In genomic region chr4:116402708-116403107, GRCm38 (mm10) we compare ENCODE assay signal across 16 mouse cellular contexts.
A peak's percentile ranks its signal among the peaks of the same experiment; 100 is the strongest.
DNase-seq lines count a peak whose midpoint lies in the region; ATAC-seq and TF ChIP-seq lines count a peak whose summit lies in the region.
"Had no signal": no experiment of that assay in that cellular context is flagged by ENCODE, and none has a peak within 500 bp of the region (broad histone marks: within the 10 kb centered on the region; RNA-seq: fewer than 3 reads in every experiment).

No protein-coding gene starts in this region.

- TF ChIP-seq EP300 in liver, postnatal 0 days (IDR thresholded peaks at IDR 0.05; ENCODE audit: low read depth), result no peak; the same call in 1 of the 2 replicates

- H3K9ac ChIP-seq in intestine, embryonic 14.5 days (ENCODE audit: low read length), result no peak overlapping the region
- H3K9ac ChIP-seq in intestine, embryonic 15.5 days, result no peak overlapping the region
- H3K9ac ChIP-seq in liver, postnatal 0 days (replicated peaks), result no peak overlapping the region; the same call in 1 of the 2 replicates
- H3K9ac ChIP-seq: heart, embryonic 13.5 days; limb, embryonic 13.5 days had no signal

- no peak for ATAC-seq in intestine, embryonic 14.5 days (replicated peaks; ENCODE audit: low FRiP score, low TSS enrichment, low read depth)
- ATAC-seq in intestine, embryonic 15.5 days, result no peak
- ATAC-seq in G1E (ENCODE audit: extremely low read depth, insufficient number of reproducible peaks, low FRiP score, poor library complexity, severe bottlenecking), result no peak
- peak; percentile 59 for ATAC-seq in liver, postnatal 0 days

- TF ChIP-seq CTCF in G1E (IDR thresholded peaks at IDR 0.05; ENCODE audit: low read depth, low read length), result no peak
- TF ChIP-seq CTCF in liver, postnatal 0 days (IDR thresholded peaks at IDR 0.05; ENCODE audit: low read depth), result no peak

- H3K4me2 ChIP-seq in intestine, embryonic 14.5 days (ENCODE audit: low read length), result no peak overlapping the region
- no peak overlapping the region for H3K4me2 ChIP-seq in intestine, embryonic 15.5 days (replicated peaks)
- H3K4me2 ChIP-seq in liver, postnatal 0 days (ENCODE audit: low read depth, low read length), result 0 out of 2 replicates have a peak overlapping the region, but pooled peaks have one; percentile 5
- H3K4me2 ChIP-seq: heart, embryonic 13.5 days; limb, embryonic 13.5 days had no signal

- 88% methylated on average over 1 of the region's 1 CpGs for WGBS in intestine, embryonic 14.5 days
- 94% methylated on average over 1 of the region's 1 CpGs for WGBS in intestine, embryonic 15.5 days
- WGBS in liver, postnatal 0 days (ENCODE audit: insufficient replicate concordance), result 74% methylated on average over 1 of the region's 1 CpGs

- DNase-seq in intestine, embryonic 14.5 days (ENCODE audit: low spot score), result peak; percentile 23
- DNase-seq in G1E (ENCODE audit: low spot score), result peak; percentile 3
- DNase-seq in c-Kit-positive CD71-positive TER-119-positive erythroid progenitor cells, embryonic 14.5 days (ENCODE audit: low spot score), result peak; percentile 65
- peak; percentile 21 for DNase-seq in liver, postnatal 0 days
- DNase-seq in right cerebral cortex, postnatal 25 days, result no peak
- no peak for DNase-seq in left cerebral cortex, adult 18-20 months (ENCODE audit: low spot score in 2 of 2)
- DNase-seq in lung, postnatal 14 days, result no peak
- DNase-seq: adrenal gland, postnatal 14 days; cerebellum, adult 8-10 months; gastrocnemius, postnatal 10 days; kidney, postnatal 14 days; layer of hippocampus, postnatal 36 days; lung, postnatal 36 days had no signal

- H3K36me3 ChIP-seq in intestine, embryonic 14.5 days (ENCODE audit: control insufficient read depth, insufficient read depth, low read length), result no peaks in the 10 kb centered on the region
- H3K36me3 ChIP-seq in intestine, embryonic 15.5 days, result no peaks in the 10 kb centered on the region
- H3K36me3 ChIP-seq in G1E (replicated peaks), result no peaks in the 10 kb centered on the region
- H3K36me3 ChIP-seq in liver, postnatal 0 days (replicated peaks; ENCODE audit: insufficient read depth, low read length), result no peaks in the 10 kb centered on the region
- H3K36me3 ChIP-seq: heart, embryonic 13.5 days; limb, embryonic 13.5 days had no signal

- H3K4me3 ChIP-seq in intestine, embryonic 14.5 days (ENCODE audit: low read depth, low read length), result no peak overlapping the region
- no peak overlapping the region for H3K4me3 ChIP-seq in intestine, embryonic 15.5 days (replicated peaks)
- H3K4me3 ChIP-seq in G1E (ENCODE audit: low read depth, low read length), result no peak overlapping the region
- H3K4me3 ChIP-seq in liver, postnatal 0 days (ENCODE audit: low read depth, low read length), result no peak overlapping the region
- H3K4me3 ChIP-seq: heart, embryonic 13.5 days; limb, embryonic 13.5 days had no signal

- no peaks in the 10 kb centered on the region for H3K4me1 ChIP-seq in intestine, embryonic 14.5 days (replicated peaks; ENCODE audit: control insufficient read depth, insufficient read depth, low read length)
- no peaks in the 10 kb centered on the region for H3K4me1 ChIP-seq in intestine, embryonic 15.5 days (replicated peaks)
- peaks cover 11% of the 10 kb centered on the region; the same call in 1 of the 2 replicates for H3K4me1 ChIP-seq in G1E (ENCODE audit: insufficient read depth, low read depth, low read length)
- H3K4me1 ChIP-seq in liver, postnatal 0 days (ENCODE audit: insufficient read depth), result no peaks in the 10 kb centered on the region; the same call in 1 of the 2 replicates

- H3K27me3 ChIP-seq in intestine, embryonic 14.5 days (replicated peaks; ENCODE audit: control insufficient read depth, insufficient read depth, low read length), result no peaks in the 10 kb centered on the region
- H3K27me3 ChIP-seq in intestine, embryonic 15.5 days (replicated peaks), result no peaks in the 10 kb centered on the region
- no peaks in the 10 kb centered on the region for H3K27me3 ChIP-seq in G1E (ENCODE audit: insufficient read depth, low read length)
- H3K27me3 ChIP-seq in liver, postnatal 0 days (ENCODE audit: insufficient read depth, low read length), result no peaks in the 10 kb centered on the region
- H3K27me3 ChIP-seq: heart, embryonic 13.5 days; limb, embryonic 13.5 days had no signal

- no peaks in the 10 kb centered on the region for H3K9me3 ChIP-seq in intestine, embryonic 14.5 days (ENCODE audit: control insufficient read depth, low read length)
- H3K9me3 ChIP-seq in intestine, embryonic 15.5 days, result no peaks in the 10 kb centered on the region
- no peaks in the 10 kb centered on the region for H3K9me3 ChIP-seq in G1E (replicated peaks)
- H3K9me3 ChIP-seq in liver, postnatal 0 days (ENCODE audit: low read length), result no peaks in the 10 kb centered on the region
- H3K9me3 ChIP-seq: heart, embryonic 13.5 days; limb, embryonic 13.5 days had no signal

- H3K27ac ChIP-seq in intestine, embryonic 14.5 days (ENCODE audit: low read depth), result no peak overlapping the region
- H3K27ac ChIP-seq in intestine, embryonic 15.5 days, result no peak overlapping the region
- H3K27ac ChIP-seq in liver, postnatal 0 days (ENCODE audit: low read depth), result no peak overlapping the region; the same call in 1 of the 2 replicates
- H3K27ac ChIP-seq: heart, embryonic 13.5 days; limb, embryonic 13.5 days had no signal

Comparison
In these comparisons a context has a peak if more than half of its experiments do, and no peak if none do; other contexts are left out.
1. DNase-seq: peak in intestine, embryonic 14.5 days (single experiment), G1E (single experiment), c-Kit-positive CD71-positive TER-119-positive erythroid progenitor cells, embryonic 14.5 days (single experiment) and liver, postnatal 0 days (single experiment); none in right cerebral cortex, postnatal 25 days (single experiment), left cerebral cortex, adult 18-20 months (0 of 2) and lung, postnatal 14 days (single experiment).